Mouse (Mus musculus): ENCODE data around the gene Palld. TPM values are rescaled to one million over a fixed set of nuclear protein-coding genes. Genes with fewer than 3 reads are reported as not detected.

Gene Palld
- polyA plus RNA-seq, 1 experiment from 2014 or later, result 62.9 TPM

GRCm38 (mm10) chr8:61737465-61737864 is 165.0 kb downstream of the Palld start:
- Histone ChIP-seq H3K36me3 (ENCODE audit: control insufficient read depth, insufficient read depth, low read length) (no peaks in the 10 kb centered on the region), H3K4me1 (ENCODE audit: control insufficient read depth, insufficient read depth, low read length) (no peaks in the 10 kb centered on the region), H3K27me3 (ENCODE audit: control insufficient read depth, insufficient read depth, low read length) (no peaks in the 10 kb centered on the region), H3K9me3 (ENCODE audit: control insufficient read depth, low read length) (no peaks in the 10 kb centered on the region), H3K4me3 (ENCODE audit: low read depth, low read length) (no peak overlapping the region), H3K4me2 (ENCODE audit: low read depth, severe bottlenecking) (no peak overlapping the region), H3K27ac (replicated peaks; ENCODE audit: low read depth, low read length) (no peak overlapping the region), H3K9ac (ENCODE audit: low read length) (no peak overlapping the region)
- DNase-seq (ENCODE audit: low spot score), result no peak
- WGBS, result 96% methylated on average over 4 of the region's 4 CpGs
- ATAC-seq (ENCODE audit: insufficient number of reproducible peaks, low FRiP score, low TSS enrichment, low read depth), result no peak

DNA sequence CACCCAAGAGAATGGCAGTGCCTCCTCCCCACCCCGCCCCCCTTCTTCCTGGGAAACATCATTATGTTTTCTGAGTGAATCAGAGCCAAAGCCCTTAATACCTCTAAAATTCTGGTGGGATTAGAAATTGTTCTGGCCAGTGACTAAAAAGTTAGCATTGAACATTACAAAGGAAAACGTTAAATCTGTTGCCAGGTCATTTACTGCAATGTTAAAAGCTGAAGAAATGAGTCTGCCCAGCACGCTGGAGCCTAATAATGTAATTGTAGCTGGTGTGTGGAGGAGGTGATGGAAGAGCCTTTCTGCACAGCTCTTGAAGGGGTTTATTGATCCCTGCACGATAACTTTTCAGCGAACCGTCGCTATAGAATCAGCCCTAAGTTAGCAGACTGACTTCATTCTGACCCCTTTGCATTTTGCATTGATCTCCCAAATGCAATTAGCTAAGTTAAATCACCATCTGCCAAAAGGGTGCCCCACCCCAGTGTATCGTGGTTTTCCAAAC is 165.7 kb downstream of the Palld start:
- Histone ChIP-seq H3K27me3 (ENCODE audit: control insufficient read depth, insufficient read depth, low read length) (no peaks in the 10 kb centered on the region), H3K36me3 (ENCODE audit: control insufficient read depth, insufficient read depth, low read length) (no peaks in the 10 kb centered on the region), H3K4me1 (ENCODE audit: control insufficient read depth, insufficient read depth, low read length) (no peaks in the 10 kb centered on the region), H3K27ac (replicated peaks; ENCODE audit: low read depth, low read length) (no peak overlapping the region), H3K9me3 (ENCODE audit: control insufficient read depth, low read length) (no peaks in the 10 kb centered on the region), H3K4me2 (ENCODE audit: low read depth, severe bottlenecking) (no peak overlapping the region), H3K4me3 (ENCODE audit: low read depth, low read length) (no peak overlapping the region), H3K9ac (ENCODE audit: low read length) (no peak overlapping the region)
- 81% methylated on average over 8 of the region's 8 CpGs for WGBS
- DNase-seq (ENCODE audit: low spot score) (no peak), ATAC-seq (ENCODE audit: insufficient number of reproducible peaks, low FRiP score, low TSS enrichment, low read depth) (no peak)

- ATAC-seq (ENCODE audit: insufficient number of reproducible peaks, low FRiP score, low TSS enrichment, low read depth) (no peak), DNase-seq (ENCODE audit: low spot score) (no peak)
- Histone ChIP-seq H3K4me2 (ENCODE audit: low read depth, severe bottlenecking) (no peak overlapping the region), H3K27me3 (ENCODE audit: control insufficient read depth, insufficient read depth, low read length) (no peaks in the 10 kb centered on the region), H3K27ac (replicated peaks; ENCODE audit: low read depth, low read length) (no peak overlapping the region), H3K36me3 (ENCODE audit: control insufficient read depth, insufficient read depth, low read length) (no peaks in the 10 kb centered on the region), H3K9ac (ENCODE audit: low read length) (no peak overlapping the region), H3K9me3 (ENCODE audit: control insufficient read depth, low read length) (no peaks in the 10 kb centered on the region), H3K4me1 (ENCODE audit: control insufficient read depth, insufficient read depth, low read length) (no peaks in the 10 kb centered on the region), H3K4me3 (ENCODE audit: low read depth, low read length) (no peak overlapping the region)
- 52% methylated on average over 4 of the region's 4 CpGs for WGBS
Observed at GRCm38 (mm10) chr8:61736117-61736516, 166.4 kb downstream of the Palld start.

DNA sequence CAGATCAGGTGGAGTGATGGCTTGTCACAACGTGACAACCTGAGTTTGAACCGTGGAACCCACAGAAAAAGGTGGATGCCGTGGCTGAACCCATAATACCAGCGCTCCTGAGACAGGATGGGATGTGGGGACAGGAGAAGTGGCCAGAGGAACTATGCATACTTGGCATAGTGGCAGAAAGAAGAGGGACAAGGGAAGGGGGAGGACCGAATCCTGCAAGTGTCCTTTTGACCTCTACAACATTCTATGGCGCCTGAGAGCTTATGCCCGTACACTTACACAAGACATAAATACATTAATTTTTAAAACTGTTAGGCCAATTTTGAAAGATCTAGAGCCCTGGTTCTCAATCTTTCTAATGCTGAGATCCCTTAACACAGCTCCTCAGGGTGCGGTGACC is 168.3 kb downstream of the Palld start:
- no peak overlapping the region for H3K9ac ChIP-seq (ENCODE audit: low read length)
- no peak overlapping the region for H3K4me2 ChIP-seq (ENCODE audit: low read depth, severe bottlenecking)
- H3K27me3 ChIP-seq (ENCODE audit: control insufficient read depth, insufficient read depth, low read length), result no peaks in the 10 kb centered on the region
- H3K36me3 ChIP-seq (ENCODE audit: control insufficient read depth, insufficient read depth, low read length), result no peaks in the 10 kb centered on the region
- no peaks in the 10 kb centered on the region for H3K4me1 ChIP-seq (ENCODE audit: control insufficient read depth, insufficient read depth, low read length)
- no peak overlapping the region for H3K4me3 ChIP-seq (ENCODE audit: low read depth, low read length)
- H3K9me3 ChIP-seq (ENCODE audit: control insufficient read depth, low read length), result no peaks in the 10 kb centered on the region
- no peak for DNase-seq (ENCODE audit: low spot score)
- H3K27ac ChIP-seq (replicated peaks; ENCODE audit: low read depth, low read length), result no peak overlapping the region
- WGBS, result 89% methylated on average over 8 of the region's 8 CpGs
- ATAC-seq (ENCODE audit: insufficient number of reproducible peaks, low FRiP score, low TSS enrichment, low read depth), result no peak

DNA sequence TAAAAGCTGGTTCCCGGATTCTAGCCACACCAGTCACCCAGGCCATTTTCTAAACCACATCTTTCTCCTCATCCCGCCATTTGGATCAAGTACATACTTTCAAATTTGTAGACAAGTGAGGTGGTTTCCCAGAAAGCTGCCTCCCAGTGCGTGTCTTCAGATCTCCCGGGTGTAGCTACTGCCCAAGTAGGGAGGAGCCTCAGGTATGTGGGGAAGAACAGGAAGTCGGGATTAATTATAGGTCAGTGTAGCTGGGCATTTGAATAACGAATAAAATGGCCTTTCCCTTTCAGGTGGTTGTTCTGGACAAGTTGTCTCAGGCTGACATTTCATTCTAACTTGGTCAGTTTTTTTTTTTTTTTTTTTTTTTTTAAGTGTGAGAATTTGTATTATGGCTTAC is 170.3 kb downstream of the Palld start:
- H3K27ac ChIP-seq (replicated peaks; ENCODE audit: low read depth, low read length), result no peak overlapping the region
- no peak for ATAC-seq (ENCODE audit: insufficient number of reproducible peaks, low FRiP score, low TSS enrichment, low read depth)
- H3K36me3 ChIP-seq (ENCODE audit: control insufficient read depth, insufficient read depth, low read length), result no peaks in the 10 kb centered on the region
- 68% methylated on average over 6 of the region's 6 CpGs for WGBS
- no peak overlapping the region for H3K4me2 ChIP-seq (ENCODE audit: low read depth, severe bottlenecking)
- no peak for DNase-seq (ENCODE audit: low spot score)
- H3K4me3 ChIP-seq (ENCODE audit: low read depth, low read length), result no peak overlapping the region
- no peak overlapping the region for H3K9ac ChIP-seq (ENCODE audit: low read length)
- no peaks in the 10 kb centered on the region for H3K27me3 ChIP-seq (ENCODE audit: control insufficient read depth, insufficient read depth, low read length)
- no peaks in the 10 kb centered on the region for H3K4me1 ChIP-seq (ENCODE audit: control insufficient read depth, insufficient read depth, low read length)
- H3K9me3 ChIP-seq (ENCODE audit: control insufficient read depth, low read length), result no peaks in the 10 kb centered on the region

DNA sequence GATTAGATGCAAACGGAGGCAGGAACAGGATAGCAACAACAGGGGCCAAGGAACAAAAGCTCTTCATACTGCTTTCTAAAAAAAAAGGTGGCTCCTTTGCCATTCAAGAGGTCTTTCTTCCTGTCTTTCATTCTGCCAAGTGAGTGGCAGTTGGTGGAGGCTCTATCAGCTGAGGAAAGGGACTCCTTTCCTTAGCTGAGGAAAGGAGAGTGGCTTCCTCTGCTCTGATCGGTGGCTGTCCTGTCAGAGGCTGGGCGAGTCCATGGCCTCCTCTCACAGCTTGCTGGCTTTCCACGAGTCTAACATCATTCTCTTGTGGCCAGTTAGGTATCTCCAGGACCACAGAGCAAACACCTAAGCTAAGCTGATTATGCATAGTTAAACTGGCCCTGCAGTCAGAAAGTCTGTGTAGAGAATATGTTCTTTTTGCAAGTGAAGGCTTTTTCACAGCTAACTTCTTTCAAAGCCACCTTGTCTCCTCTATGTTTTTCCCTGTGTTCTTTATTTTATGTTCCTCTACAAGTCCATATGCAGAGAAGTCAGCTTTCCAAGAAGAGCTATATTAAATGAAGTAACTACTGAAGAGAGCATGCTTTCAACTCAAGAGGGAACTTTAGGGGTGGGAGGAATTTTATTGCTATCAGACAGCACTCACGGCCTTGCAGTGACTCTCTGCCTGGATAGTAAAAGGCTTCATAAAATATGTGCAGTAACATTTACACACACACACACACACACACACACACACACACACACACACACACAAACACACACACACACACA is 171.0 kb downstream of the Palld start:
- Histone ChIP-seq H3K9me3 (ENCODE audit: control insufficient read depth, low read length) (no peaks in the 10 kb centered on the region), H3K9ac (ENCODE audit: low read length) (no peak overlapping the region), H3K4me2 (ENCODE audit: low read depth, severe bottlenecking) (no peak overlapping the region), H3K36me3 (ENCODE audit: control insufficient read depth, insufficient read depth, low read length) (no peaks in the 10 kb centered on the region), H3K4me3 (ENCODE audit: low read depth, low read length) (no peak overlapping the region), H3K27me3 (ENCODE audit: control insufficient read depth, insufficient read depth, low read length) (no peaks in the 10 kb centered on the region), H3K4me1 (ENCODE audit: control insufficient read depth, insufficient read depth, low read length) (no peaks in the 10 kb centered on the region), H3K27ac (replicated peaks; ENCODE audit: low read depth, low read length) (no peak overlapping the region)
- ATAC-seq (ENCODE audit: insufficient number of reproducible peaks, low FRiP score, low TSS enrichment, low read depth), result no peak
- WGBS, result 63% methylated on average over 5 of the region's 5 CpGs
- DNase-seq (ENCODE audit: low spot score), result no peak

GRCm38 (mm10) chr8:61730669-61731068 is 171.8 kb downstream of the Palld start:
- Histone ChIP-seq H3K27me3 (ENCODE audit: control insufficient read depth, insufficient read depth, low read length) (no peaks in the 10 kb centered on the region), H3K4me2 (ENCODE audit: low read depth, severe bottlenecking) (no peak overlapping the region), H3K9me3 (ENCODE audit: control insufficient read depth, low read length) (no peaks in the 10 kb centered on the region), H3K9ac (ENCODE audit: low read length) (no peak overlapping the region), H3K27ac (replicated peaks; ENCODE audit: low read depth, low read length) (no peak overlapping the region), H3K4me1 (ENCODE audit: control insufficient read depth, insufficient read depth, low read length) (no peaks in the 10 kb centered on the region), H3K4me3 (ENCODE audit: low read depth, low read length) (no peak overlapping the region), H3K36me3 (ENCODE audit: control insufficient read depth, insufficient read depth, low read length) (no peaks in the 10 kb centered on the region)
- no peak for ATAC-seq (ENCODE audit: insufficient number of reproducible peaks, low FRiP score, low TSS enrichment, low read depth)
- 88% methylated on average over 6 of the region's 6 CpGs for WGBS
- DNase-seq (ENCODE audit: low spot score), result no peak

- no peak for DNase-seq (ENCODE audit: low spot score)
- no peaks in the 10 kb centered on the region for H3K27me3 ChIP-seq (ENCODE audit: control insufficient read depth, insufficient read depth, low read length)
- H3K9ac ChIP-seq (ENCODE audit: low read length), result no peak overlapping the region
- H3K27ac ChIP-seq (replicated peaks; ENCODE audit: low read depth, low read length), result no peak overlapping the region
- WGBS, result 50% methylated on average over 8 of the region's 8 CpGs
- no peak overlapping the region for H3K4me2 ChIP-seq (ENCODE audit: low read depth, severe bottlenecking)
- H3K4me3 ChIP-seq (ENCODE audit: low read depth, low read length), result no peak overlapping the region
- H3K36me3 ChIP-seq (ENCODE audit: control insufficient read depth, insufficient read depth, low read length), result no peaks in the 10 kb centered on the region
- H3K4me1 ChIP-seq (ENCODE audit: control insufficient read depth, insufficient read depth, low read length), result no peaks in the 10 kb centered on the region
- ATAC-seq (ENCODE audit: insufficient number of reproducible peaks, low FRiP score, low TSS enrichment, low read depth), result no peak
- H3K9me3 ChIP-seq (ENCODE audit: control insufficient read depth, low read length), result no peaks in the 10 kb centered on the region
Observed at GRCm38 (mm10) chr8:61725306-61726017, 177.0 kb downstream of the Palld start.

All from limb, embryonic 11.5 days (tissue).